Mouse (Mus musculus): Measurements from ENCODE around the gene Macrod2.

Macrod2 gene

DNA sequence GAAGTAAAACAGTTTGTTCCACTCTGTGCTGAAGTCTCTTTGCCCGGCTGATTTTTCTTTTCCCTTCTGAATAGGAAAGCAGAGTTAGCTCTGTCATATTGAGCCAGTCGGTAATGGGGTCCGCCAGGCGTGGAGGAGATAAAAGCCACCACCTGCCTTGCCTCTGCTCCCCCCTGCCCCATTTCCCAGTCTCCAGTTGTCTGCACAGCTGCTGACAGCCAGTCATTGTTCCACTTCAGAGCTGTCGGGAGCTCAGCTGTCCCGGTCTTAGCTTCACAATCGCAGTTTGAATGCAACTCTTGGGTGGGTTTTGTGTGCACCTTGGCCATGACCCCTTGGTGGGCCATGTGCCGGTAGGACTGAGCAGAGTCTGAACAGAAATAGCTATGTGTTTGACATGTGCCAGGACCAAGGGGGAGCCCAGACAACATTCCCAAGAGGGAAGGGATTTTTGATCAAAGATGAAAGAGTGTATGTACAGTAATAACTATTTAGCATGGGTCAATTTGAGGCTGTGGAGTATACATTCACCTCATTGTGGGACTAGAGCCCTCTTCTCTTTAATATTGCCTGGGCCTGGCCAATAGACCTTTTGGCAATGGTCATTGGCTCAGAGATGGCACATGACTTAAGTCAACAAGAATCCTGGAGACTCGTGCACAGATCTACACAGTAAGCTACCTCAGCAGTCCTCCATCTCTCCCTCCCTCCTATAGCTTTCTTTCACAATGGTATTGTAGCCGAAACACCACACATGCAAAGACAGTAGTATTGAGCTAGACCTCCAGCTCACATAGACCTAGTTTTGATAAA is 917.2 kb downstream of the Macrod2 start:
- no peak for DNase-seq (ENCODE audit: low spot score)

DNA sequence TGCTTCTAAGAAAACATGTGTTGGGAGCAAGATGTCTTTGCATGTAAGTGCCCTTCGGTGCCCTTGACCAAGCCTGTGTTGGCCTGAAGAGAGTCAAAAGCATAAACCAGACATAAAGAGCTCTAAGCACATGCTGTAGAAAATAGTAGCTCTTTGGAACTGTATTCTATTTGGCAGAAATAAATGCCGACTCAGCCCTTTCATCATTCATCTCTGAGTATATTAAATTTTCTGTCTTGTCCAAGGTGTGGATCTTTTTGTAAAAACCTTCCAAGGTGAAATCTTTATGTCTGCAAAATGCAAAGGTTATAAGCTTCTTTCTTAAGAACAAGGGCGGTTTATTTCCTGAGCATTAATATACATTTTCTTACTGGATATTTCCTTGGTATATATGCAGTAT is 920.2 kb downstream of the Macrod2 start:
- DNase-seq (ENCODE audit: low spot score) = no peak

GRCm38 (mm10) chr2:141323956-141324460 is 928.9 kb downstream of the Macrod2 start:
- no peak for DNase-seq (ENCODE audit: low spot score)

- no peak for DNase-seq (ENCODE audit: low spot score)
Measured at GRCm38 (mm10) chr2:141327296-141327695, 932.2 kb downstream of the Macrod2 start.

DNA sequence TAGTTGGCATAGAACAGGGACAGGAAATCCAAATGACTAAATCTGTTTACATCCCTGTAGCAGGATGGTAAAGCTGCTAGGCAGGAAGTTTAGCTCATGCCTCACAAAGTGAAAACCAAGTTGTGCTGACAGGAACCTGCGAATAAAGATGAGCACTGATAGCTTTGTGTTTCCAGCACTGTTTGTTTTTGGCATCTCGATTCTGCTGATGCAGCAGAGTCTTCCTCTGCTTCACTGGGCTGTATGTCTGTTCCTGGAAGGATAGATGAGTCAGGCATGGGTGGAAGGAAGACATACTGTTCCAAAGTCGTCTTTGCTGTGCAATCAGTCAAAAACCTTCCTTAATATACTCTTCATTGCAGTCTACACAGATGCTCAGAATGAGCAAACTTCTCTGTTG is 942.6 kb downstream of the Macrod2 start:
- DNase-seq (ENCODE audit: low spot score) = peak; percentile 34

- DNase-seq (ENCODE audit: low spot score) = no peak
Measured at GRCm38 (mm10) chr2:141343988-141344535, 949.0 kb downstream of the Macrod2 start.

GRCm38 (mm10) chr2:141352623-141353022 is 957.5 kb downstream of the Macrod2 start:
- DNase-seq (ENCODE audit: low spot score) = no peak

DNA sequence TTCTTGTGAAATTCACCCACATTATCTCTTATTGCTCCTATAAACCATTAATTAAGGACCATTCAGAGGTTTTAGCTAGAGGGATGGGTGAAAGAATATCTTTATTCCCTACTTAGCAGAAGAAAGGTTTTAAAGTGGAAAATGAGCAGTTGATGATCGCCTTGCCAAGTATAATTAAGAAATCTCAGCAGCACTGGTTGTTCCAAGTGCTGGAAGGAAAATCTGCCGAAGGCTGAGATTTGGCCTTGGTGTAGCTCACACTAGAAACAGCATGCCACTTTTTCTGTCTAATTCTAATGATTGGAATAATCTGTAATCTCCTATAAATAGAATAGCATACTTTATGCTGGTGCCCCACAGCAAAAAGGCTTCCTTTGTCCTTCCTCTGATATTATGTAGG is 993.5 kb downstream of the Macrod2 start:
- no peak for DNase-seq (ENCODE audit: low spot score)

GRCm38 (mm10) chr2:141391229-141391628 is 996.1 kb downstream of the Macrod2 start:
- DNase-seq (ENCODE audit: low spot score) = no peak

- DNase-seq (ENCODE audit: low spot score) = peak; percentile 24
Measured at GRCm38 (mm10) chr2:141394806-141395205, 999.7 kb downstream of the Macrod2 start.

- no peak for DNase-seq (ENCODE audit: low spot score)
Measured at GRCm38 (mm10) chr2:141408766-141409165, 1013.7 kb downstream of the Macrod2 start.

GRCm38 (mm10) chr2:141416436-141416835 is 1021.3 kb downstream of the Macrod2 start:
- no peak for DNase-seq (ENCODE audit: low spot score)

DNA sequence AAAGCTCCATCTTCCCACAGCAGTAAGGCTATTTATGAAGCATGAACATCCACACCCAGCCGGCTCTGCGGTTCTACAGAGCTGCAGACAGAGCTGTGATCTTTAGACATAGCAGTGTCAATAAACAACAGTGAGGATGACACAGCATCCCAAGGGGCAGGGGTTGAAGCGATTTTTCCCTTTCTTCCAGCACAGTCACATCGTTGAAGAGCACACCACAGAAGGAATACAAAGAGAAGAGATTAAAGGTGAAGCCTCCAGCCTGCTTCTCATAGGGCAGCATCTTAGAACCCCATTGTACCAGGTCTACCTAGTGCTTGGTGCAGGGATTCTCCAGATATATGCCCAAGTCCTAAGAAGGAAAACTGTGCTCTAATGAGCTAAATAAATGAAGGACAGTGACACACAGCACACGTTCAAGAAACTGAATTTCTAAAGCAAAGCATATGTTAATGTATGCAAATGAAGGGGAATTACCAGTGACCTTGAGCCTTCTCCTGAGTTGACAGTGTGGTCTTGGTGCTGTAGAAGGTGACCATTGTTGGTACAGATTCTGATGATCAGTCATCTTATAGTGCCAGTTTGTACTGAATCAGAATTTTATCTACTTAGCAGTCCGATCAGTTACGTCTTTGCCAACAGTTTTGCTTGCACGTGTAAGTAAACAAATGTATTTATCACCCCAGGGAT is 1021.9 kb downstream of the Macrod2 start:
- no peak for DNase-seq (ENCODE audit: low spot score)

GRCm38 (mm10) chr2:141419806-141420205 is 1024.7 kb downstream of the Macrod2 start:
- no peak for DNase-seq (ENCODE audit: low spot score)

DNA sequence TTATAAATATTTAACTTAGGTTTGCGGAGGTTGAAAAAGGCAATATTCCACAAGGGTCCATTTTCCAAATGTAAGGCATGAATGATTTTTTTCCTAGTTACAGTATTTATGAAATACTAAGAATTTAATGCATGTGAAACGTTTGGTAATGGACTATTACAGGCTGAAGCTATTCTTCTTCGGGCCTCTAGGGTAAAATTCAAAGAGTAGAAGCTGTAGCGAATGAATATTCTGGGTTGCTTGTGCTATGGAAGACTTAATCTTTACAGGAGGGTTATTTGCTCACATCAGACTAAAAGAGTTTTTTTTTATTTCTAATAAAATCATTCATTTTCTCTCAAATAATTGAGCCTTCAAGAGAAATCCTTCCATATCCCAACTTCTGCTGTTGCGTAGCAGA is 1039.0 kb downstream of the Macrod2 start:
- no peak for DNase-seq (ENCODE audit: low spot score)

GRCm38 (mm10) chr2:141434731-141435570 is 1039.8 kb downstream of the Macrod2 start:
- peak; percentile 20 for DNase-seq (ENCODE audit: low spot score)

DNA sequence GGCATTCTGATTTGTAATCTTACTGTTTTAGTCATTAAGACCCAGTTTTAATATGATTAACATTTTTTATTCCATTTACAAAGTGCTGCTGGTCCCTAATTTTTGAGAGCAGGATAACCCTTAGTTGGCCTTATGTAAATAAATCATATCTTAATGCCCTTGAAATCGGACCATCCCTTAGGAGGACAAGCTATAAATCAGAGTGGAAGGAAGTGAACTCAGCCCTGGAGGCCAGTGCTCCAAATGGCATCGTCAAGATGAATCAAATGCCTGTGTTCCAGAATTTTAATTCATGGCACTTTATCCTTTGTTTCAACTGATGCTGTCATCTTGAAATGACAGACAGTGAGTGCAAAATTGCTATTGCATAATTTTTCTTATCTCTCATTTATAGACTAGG is 1046.8 kb downstream of the Macrod2 start:
- DNase-seq (ENCODE audit: low spot score) = no peak

GRCm38 (mm10) chr2:141449078-141449680 is 1054.1 kb downstream of the Macrod2 start:
- DNase-seq (ENCODE audit: low spot score) = no peak

- DNase-seq (ENCODE audit: low spot score) = no peak
Measured at GRCm38 (mm10) chr2:141463946-141464345, 1068.8 kb downstream of the Macrod2 start.

GRCm38 (mm10) chr2:141472791-141473190 is 1077.7 kb downstream of the Macrod2 start:
- DNase-seq (ENCODE audit: low spot score) = no peak

DNA sequence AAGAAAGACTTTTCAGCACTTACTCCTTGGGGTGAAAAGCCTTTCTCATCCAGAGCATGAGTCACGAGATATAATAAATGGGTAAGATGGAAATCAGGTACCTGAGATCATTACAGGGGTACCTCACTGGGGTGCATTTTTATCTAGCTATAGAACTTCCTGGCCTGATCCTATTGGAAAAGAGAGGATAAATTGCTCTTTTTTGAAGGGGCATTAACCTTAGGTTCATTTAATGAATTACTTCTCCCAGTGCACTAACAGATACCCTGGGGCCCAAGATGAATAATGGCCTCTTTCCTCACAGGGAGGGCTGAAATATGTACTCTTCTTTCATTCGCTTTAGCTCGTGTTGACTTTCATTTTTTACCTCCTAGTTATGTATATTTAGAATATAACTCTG is 1082.5 kb downstream of the Macrod2 start:
- DNase-seq (ENCODE audit: low spot score) = no peak

GRCm38 (mm10) chr2:141490518-141490917 is 1095.4 kb downstream of the Macrod2 start:
- DNase-seq (ENCODE audit: low spot score) = no peak

All from lung, postnatal 25 days (tissue).